Mouse (Mus musculus) embryonic facial prominence, embryonic 12.5 days (tissue): ENCODE data around the gene Mybpc3. TPM values are rescaled to one million over a fixed set of nuclear protein-coding genes. Genes with fewer than 3 reads are reported as not detected.
A peak's percentile ranks its signal among the peaks of the same experiment; 100 is the strongest.

Experiments
- ATAC-seq: fragments of 200-750 bp; cut with Nextera tagmentation; 2 replicates; pipeline ENCODE4 v1.8.0; 2017; ENCODE audit not compliant: insufficient number of reproducible peaks, insufficient read depth, low FRiP score, low TSS enrichment
- H3K27ac ChIP-seq: fragments of 300-500 bp; sonication (generic); 2 replicates; pipeline ENCODE4 v1.5.1; 2016; ENCODE audit warnings: mild to moderate bottlenecking
- H3K27me3 ChIP-seq: fragments of 300-500 bp; sonication (generic); 2 replicates; pipeline ENCODE4 v1.6.1; 2016; ENCODE audit warnings: mild to moderate bottlenecking, moderate library complexity
- H3K36me3 ChIP-seq: fragments of 300-500 bp; sonication (generic); 2 replicates; pipeline ENCODE4 v1.6.1; 2016; ENCODE audit warnings: mild to moderate bottlenecking
- H3K4me1 ChIP-seq: fragments of 300-500 bp; sonication (generic); 2 replicates; pipeline ENCODE4 v1.6.1; 2016
- H3K4me2 ChIP-seq: fragments of 300-500 bp; sonication (generic); replicated peaks from 2 replicates; pipeline ENCODE4 v1.6.1; 2016; ENCODE audit warnings: mild to moderate bottlenecking, moderate library complexity
- H3K4me3 ChIP-seq: fragments of 300-500 bp; sonication (generic); 2 replicates; pipeline ENCODE4 v1.5.1; 2016; ENCODE audit warnings: mild to moderate bottlenecking
- H3K9ac ChIP-seq: fragments of 300-500 bp; sonication (generic); 2 replicates; pipeline ENCODE4 v1.6.1; 2016; ENCODE audit warnings: mild to moderate bottlenecking, moderate library complexity
- H3K9me3 ChIP-seq: fragments of 300-500 bp; sonication (generic); 2 replicates; pipeline ENCODE4 v1.6.1; 2016; ENCODE audit warnings: mild to moderate bottlenecking, moderate library complexity
- WGBS: fragments of 180-500 bp; shearing (Covaris S2); methylation state at CpG from one replicate; pipeline ENCODE4 v1.1.7; 2016; 5-methylcytosine and 5-hydroxymethylcytosine counted together
- polyA plus RNA-seq: library from polyadenylated mRNA; unstranded; fragments of >200 nt; fragmentation: Nextera tagmentation; extraction: Ambion mirVana; gene quantifications from 2 replicates; pipeline ENCODE4 v1.2.1, GENCODE M21; 2016

The Mybpc3 gene
- 0.09 and 0.31 TPM in 2 replicates for polyA plus RNA-seq

DNA sequence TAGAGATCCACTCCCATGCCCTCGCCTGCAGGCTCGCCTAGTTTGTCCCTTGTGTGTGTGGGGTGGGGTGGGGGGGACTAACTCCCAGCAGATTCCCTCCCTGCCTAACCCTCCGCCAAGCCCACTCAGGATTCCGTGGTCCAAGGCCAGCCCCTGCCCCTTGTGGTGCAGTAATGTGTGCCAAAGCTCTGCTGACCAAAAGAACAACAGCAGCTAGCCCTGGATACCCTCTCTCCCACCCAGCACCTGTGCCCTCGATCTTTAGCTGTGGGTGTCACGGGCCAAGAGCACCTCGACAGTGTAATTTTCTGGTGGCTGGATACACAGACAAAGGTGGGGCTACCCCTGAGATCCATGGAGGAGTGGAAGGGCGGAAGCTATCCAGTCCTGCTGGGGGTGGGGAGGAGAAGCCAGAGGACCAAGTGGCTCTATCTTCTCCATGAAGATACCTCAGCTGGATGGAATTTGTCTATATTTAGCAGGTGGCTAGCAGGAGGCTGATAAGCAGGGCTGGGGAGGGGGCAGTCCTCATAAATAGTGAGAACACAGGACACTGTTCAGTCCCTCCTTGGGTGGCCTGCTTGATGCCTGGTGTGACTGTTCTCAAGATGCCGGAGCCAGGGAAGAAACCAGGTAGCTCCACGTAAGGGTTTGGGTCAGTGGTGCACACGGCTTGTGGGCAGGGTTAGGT lies at the start of gene Mybpc3:
Mybpc3 (plus strand) TSS at position 560 of the 691 bp plus-strand sequence.
- Histone ChIP-seq H3K36me3 (no peaks in the 10 kb centered on the region), H3K9ac (no peak within 1 kb of the TSS), H3K27ac (no peak within 1 kb of the TSS), H3K27me3 (peaks cover 12% of the 10 kb centered on the region; the same call in 1 of the 2 replicates), H3K4me3 (no peak within 1 kb of the TSS), H3K4me2 (no peak within 1 kb of the TSS), H3K9me3 (no peaks in the 10 kb centered on the region), H3K4me1 (no peaks in the 10 kb centered on the region; the same call in 1 of the 2 replicates)
- no peak for ATAC-seq
- WGBS, result 81% methylated on average over 11 of the region's 11 CpGs

DNA sequence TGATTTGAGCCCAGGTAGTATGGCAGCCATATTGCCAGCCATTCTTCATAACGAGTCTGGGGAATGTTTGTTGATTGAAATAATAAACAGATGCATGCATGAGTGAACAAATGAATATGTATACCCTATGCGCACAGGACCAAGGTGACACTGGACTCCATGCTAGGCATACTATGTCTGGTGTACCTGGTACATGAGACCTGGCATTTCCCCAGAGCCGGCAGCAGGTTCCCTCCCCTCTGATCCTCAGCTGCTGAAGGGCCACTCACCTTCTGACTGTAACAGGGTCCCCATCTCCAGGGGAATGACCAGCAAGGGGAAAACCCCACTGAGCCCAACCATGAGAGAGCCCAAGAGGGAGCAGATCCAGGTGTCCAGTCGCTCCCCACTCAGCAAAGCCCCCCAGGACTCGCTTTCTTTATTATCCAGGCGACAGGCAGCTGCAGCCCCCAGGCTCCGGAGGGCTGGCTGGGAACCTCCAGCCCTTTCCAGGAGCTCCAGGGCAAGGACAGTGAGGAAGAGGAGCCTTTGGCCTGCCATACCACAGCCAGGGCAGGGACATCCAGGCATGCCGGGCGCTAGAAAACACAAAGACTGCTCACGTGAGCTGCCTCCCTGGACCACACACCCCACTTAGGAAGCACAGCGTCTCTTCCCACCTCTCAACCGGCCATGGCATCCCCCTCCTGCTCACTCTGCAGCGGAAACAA lies 49.6 kb upstream of the Mybpc3 start:
- ATAC-seq, result no peak
- H3K4me1 ChIP-seq, result peaks cover 15% of the 10 kb centered on the region
- peak overlapping the region; percentile 62; the same call in 1 of the 2 replicates for H3K4me3 ChIP-seq
- peaks cover 34% of the 10 kb centered on the region for H3K36me3 ChIP-seq
- WGBS, result 55% methylated on average over 13 of the region's 13 CpGs
- no peaks in the 10 kb centered on the region for H3K9me3 ChIP-seq
- H3K9ac ChIP-seq, result peak overlapping the region; percentile 66
- H3K27me3 ChIP-seq, result no peaks in the 10 kb centered on the region
- peak overlapping the region; percentile 94 for H3K4me2 ChIP-seq
- H3K27ac ChIP-seq, result no peak overlapping the region

DNA sequence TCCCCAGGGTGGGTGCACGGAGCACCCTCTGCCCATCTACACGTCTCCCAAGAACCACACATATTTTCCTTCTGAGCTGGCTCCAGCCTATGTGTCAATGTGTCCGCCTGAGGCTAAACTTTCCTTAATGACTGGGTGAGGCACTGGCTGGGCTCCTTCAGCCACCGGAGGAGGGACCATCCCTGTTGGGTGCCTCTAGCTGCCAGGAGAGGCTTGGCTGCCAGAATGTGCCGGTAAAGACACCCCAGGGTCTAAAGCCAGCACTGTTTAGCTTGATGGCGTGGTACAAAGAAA lies 49.1 kb upstream of the Mybpc3 start:
- Histone ChIP-seq H3K27me3 (no peaks in the 10 kb centered on the region), H3K4me1 (peaks cover 15% of the 10 kb centered on the region), H3K4me3 (peak overlapping the region; percentile 62), H3K9ac (peak overlapping the region; percentile 66), H3K9me3 (no peaks in the 10 kb centered on the region), H3K36me3 (peaks cover 29% of the 10 kb centered on the region), H3K4me2 (peak overlapping the region; percentile 94), H3K27ac (no peak overlapping the region)
- 46% methylated on average over 6 of the region's 6 CpGs for WGBS
- no peak for ATAC-seq

DNA sequence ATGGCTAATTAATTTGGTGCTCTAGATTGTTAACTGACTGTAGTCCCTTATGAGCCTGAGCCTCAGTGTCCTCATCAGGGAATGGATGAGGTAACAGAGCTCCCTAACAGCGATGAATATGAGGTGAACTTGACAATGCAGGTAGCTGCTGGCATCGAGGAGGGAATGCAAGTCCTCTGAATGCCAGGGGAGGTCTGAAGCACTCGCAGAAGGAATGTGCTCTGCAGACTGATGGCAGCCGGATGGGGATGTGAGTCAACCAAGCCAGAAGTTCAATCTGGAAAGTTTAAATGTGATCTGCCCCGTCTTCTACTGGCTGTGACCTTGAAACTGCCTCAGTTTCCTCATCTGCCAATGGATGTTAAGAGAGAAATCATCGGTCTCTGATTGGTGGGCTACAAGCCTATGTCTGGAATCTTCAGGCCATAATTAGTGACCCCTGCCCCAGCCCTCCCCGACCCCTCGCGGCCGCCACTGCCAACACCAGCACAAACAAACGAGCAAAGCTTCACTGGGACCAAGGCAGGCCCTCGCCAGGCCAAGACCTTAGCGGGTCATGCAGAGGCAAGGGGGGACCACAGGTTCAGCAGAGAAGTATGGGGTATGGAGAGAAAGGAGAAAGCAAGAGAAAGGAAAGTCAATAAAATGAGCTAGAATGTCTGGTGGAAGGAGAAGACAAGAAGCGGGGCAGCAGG lies 48.5 kb upstream of the Mybpc3 start:
- Histone ChIP-seq H3K9ac (peak overlapping the region; percentile 66), H3K27me3 (no peaks in the 10 kb centered on the region), H3K9me3 (no peaks in the 10 kb centered on the region), H3K4me3 (peak overlapping the region; percentile 62), H3K4me1 (peaks cover 15% of the 10 kb centered on the region), H3K36me3 (peaks cover 22% of the 10 kb centered on the region), H3K27ac (peak overlapping the region; percentile 65), H3K4me2 (peak overlapping the region; percentile 94)
- 8% methylated on average over 14 of the region's 14 CpGs for WGBS
- 0 out of 2 replicates have a peak, but pooled peaks have one; percentile 0 for ATAC-seq

DNA sequence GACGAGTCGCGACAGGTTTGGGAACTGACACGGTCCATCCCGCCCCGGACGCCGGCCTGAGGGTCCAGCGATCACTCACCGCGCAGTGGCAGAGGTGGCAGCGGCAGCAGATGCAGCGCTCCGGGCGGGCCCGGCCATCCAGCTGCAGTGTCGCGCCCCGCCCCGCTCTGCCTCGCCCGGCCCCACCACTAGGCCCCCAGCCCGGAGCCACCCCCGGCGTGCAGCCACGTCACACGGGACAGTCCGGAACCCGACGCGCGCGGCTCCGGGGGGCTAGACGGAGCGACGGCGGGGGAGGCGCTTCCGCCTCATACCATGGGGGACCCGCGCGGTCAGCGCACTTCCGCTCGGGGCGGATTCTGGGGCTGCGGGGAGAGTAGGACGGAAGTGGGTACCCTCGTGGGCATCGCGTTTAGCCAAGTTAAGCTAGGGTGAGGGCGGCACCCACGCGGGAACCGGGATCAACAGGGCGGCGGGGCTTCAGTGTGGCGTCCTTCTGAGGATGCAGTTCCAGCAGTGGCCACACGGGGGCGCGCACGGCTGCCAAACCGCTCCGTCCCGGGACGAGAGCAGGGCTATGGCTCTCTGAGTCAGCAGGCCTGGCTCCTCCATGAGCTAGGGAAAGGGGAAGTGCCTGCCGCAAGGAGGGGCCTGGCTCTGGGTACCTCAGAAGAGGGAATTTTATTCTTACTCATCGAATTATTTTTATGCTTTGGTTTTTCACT lies 47.7 kb upstream of the Mybpc3 start, which contains the start of gene Slc39a13:
Slc39a13 (minus strand) TSS at position 342 of the 725 bp plus-strand sequence.
- Histone ChIP-seq H3K36me3 (peaks cover 16% of the 10 kb centered on the region; the same call in 1 of the 2 replicates), H3K27me3 (no peaks in the 10 kb centered on the region), H3K4me2 (peak within 1 kb of the TSS; percentile 94), H3K27ac (peak within 1 kb of the TSS; percentile 65), H3K9ac (peak within 1 kb of the TSS; percentile 66), H3K4me1 (peaks cover 15% of the 10 kb centered on the region), H3K9me3 (no peaks in the 10 kb centered on the region), H3K4me3 (peak within 1 kb of the TSS; percentile 62)
- WGBS, result under 1% methylated on average over 58 of the region's 69 CpGs
- ATAC-seq, result peak; percentile 96

DNA sequence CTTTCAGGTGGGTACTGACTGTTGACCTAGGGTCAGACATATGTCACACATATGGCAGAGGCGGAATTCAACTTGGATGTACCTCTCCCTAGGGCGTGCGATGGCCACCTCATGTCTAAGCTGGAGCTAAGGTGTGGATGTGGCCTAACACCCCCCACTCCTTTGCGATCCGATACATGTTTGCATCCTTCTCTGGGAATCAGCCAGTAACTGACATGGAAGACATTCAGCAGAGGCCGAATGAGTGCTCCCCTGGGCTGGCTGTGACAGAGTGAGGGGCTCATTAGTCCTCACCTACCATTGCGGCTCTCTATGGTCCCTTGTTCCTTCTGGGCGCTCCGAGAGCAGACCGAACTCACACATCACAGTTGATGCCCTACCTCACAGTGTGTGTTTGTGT lies 46.9 kb upstream of the Mybpc3 start:
- no peaks in the 10 kb centered on the region for H3K27me3 ChIP-seq
- peaks cover 11% of the 10 kb centered on the region; the same call in 1 of the 2 replicates for H3K36me3 ChIP-seq
- peak overlapping the region; percentile 62 for H3K4me3 ChIP-seq
- H3K9ac ChIP-seq, result peak overlapping the region; percentile 66; the same call in 1 of the 2 replicates
- peaks cover 15% of the 10 kb centered on the region for H3K4me1 ChIP-seq
- peak overlapping the region; percentile 94 for H3K4me2 ChIP-seq
- 0 out of 2 replicates have a peak, but pooled peaks have one; percentile 2 for ATAC-seq
- H3K9me3 ChIP-seq, result no peaks in the 10 kb centered on the region
- WGBS, result 82% methylated on average over 10 of the region's 10 CpGs
- H3K27ac ChIP-seq, result peak overlapping the region; percentile 65

DNA sequence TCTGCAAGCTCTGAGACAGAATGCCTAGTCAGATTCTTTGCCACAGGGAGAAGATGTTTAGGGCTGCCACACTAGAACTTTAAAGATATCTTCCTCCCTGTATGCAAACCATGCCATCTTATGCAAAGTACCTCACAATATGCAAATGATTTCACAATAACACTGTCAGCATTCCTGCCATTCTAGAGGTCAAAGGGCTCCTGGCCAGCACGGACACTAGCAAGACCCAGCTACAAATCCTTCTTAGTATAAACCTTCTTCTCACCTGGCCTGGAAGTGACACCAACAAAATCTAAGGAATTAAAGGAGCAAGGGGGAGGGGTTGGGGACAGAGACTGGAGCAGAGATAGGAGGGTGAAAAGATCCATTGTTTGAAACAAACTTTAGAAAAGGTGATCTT lies 45.9 kb upstream of the Mybpc3 start:
- no peak overlapping the region for H3K4me3 ChIP-seq
- WGBS, result 36% methylated on average over 1 of the region's 1 CpGs

DNA sequence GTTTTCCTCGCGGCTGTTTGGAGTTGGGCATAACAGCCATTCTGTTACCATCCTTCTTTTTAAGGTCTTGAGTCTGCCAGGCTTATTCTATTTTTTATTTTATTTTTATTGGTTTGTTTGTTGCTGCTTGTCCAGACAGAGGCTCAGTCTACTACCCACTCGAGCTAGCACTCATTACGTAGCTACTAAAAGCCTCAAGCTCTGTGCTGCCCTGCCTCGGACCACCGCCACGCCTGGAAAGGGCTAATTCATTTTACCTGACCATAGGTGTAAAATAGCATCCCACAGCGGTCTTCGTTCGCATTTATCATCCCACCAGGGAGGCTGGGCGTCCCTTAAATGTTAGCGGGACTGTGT lies 40.0 kb upstream of the Mybpc3 start:
- H3K27ac ChIP-seq, result no peak overlapping the region
- no peaks in the 10 kb centered on the region for H3K36me3 ChIP-seq
- no peaks in the 10 kb centered on the region for H3K27me3 ChIP-seq
- peaks cover 11% of the 10 kb centered on the region for H3K4me1 ChIP-seq
- H3K9me3 ChIP-seq, result no peaks in the 10 kb centered on the region
- no peak for ATAC-seq
- H3K4me3 ChIP-seq, result peak overlapping the region; percentile 55
- no peak overlapping the region for H3K9ac ChIP-seq
- WGBS, result 14% methylated on average over 12 of the region's 12 CpGs
- peak overlapping the region; percentile 99 for H3K4me2 ChIP-seq

More for the DNA sequence above, 45.9 kb upstream of the Mybpc3 start:
- no peaks in the 10 kb centered on the region for H3K27me3 ChIP-seq
- H3K4me2 ChIP-seq, result no peak overlapping the region
- peaks cover 4% of the 10 kb centered on the region; the same call in 1 of the 2 replicates for H3K36me3 ChIP-seq
- no peaks in the 10 kb centered on the region for H3K9me3 ChIP-seq
- no peak overlapping the region for H3K27ac ChIP-seq
- ATAC-seq, result no peak
- H3K4me1 ChIP-seq, result peaks cover 15% of the 10 kb centered on the region
- H3K9ac ChIP-seq, result no peak overlapping the region

DNA sequence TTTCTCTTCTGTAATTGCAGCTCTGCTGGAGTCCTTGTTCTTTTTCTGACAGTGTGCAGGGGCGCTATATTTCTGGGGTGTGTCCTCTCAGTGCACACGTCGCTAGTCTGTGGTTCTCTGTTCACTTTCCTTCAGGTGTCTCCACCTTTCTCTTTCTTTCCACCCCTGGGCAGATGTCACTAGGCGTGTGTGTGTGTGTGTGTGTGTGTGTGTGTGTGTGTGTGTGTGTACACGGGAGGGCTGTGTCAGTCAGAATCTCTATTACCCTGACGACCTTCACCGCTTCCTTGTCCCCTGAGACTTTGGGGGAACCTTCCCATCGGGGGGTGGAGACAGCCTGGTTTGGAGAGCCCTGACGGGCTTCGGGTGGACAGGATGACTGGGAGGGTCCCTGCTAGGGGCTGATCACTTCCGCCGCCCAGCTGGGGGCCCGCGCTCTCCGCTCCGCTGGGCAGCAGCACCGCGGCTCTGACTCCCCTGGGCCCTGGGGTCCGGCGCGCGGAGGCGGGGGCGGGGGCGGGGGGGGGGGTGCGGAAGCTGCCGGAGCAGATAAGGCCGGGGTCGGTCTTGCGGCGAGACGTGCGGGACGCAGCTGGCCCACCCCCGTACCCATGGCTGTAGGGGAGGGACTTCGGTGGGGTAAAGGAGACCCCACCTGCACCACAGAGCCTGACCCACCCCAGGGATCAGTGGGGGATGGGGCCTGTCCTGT lies 39.5 kb upstream of the Mybpc3 start:
- peak overlapping the region; percentile 55 for H3K4me3 ChIP-seq
- H3K9ac ChIP-seq, result peak overlapping the region; percentile 78
- H3K27me3 ChIP-seq, result no peaks in the 10 kb centered on the region
- H3K36me3 ChIP-seq, result no peaks in the 10 kb centered on the region
- H3K27ac ChIP-seq, result no peak overlapping the region
- no peaks in the 10 kb centered on the region for H3K9me3 ChIP-seq
- peak overlapping the region; percentile 99 for H3K4me2 ChIP-seq
- H3K4me1 ChIP-seq, result peaks cover 11% of the 10 kb centered on the region
- 0% methylated on average over 26 of the region's 36 CpGs for WGBS
- peak; percentile 84 for ATAC-seq

DNA sequence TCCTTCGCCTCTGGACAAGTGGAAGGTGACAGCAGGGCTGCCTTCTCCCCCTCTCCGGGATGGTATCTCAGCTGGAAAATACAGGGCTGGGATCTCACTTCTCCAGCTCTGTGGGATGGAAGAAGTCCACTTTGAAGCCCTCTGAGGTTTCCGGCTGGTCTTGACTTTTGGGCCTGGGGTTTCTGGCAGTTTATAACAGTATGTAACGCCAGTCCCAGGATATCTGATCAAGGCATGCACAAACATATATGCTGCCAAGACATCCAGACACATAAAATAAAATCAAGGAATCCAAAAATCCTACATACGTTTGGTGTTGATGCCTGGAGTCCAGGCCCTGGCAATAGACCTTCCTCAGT lies 38.9 kb upstream of the Mybpc3 start:
- no peak for ATAC-seq

More for the DNA sequence above, 38.9 kb upstream of the Mybpc3 start:
- Histone ChIP-seq H3K36me3 (no peaks in the 10 kb centered on the region), H3K27ac (no peak overlapping the region), H3K4me2 (peak overlapping the region; percentile 99), H3K4me3 (peak overlapping the region; percentile 55), H3K4me1 (peaks cover 11% of the 10 kb centered on the region), H3K9me3 (no peaks in the 10 kb centered on the region), H3K9ac (peak overlapping the region; percentile 78), H3K27me3 (no peaks in the 10 kb centered on the region)
- 25% methylated on average over 5 of the region's 5 CpGs for WGBS
